Mouse (Mus musculus): ENCODE measurements around the gene Cspg4. TPM values are rescaled to one million over a fixed set of nuclear protein-coding genes. Genes with fewer than 3 reads are reported as not detected.

The Cspg4 gene
- polyA plus RNA-seq, 1 experiment from 2014 or later: 41.1 TPM

DNA sequence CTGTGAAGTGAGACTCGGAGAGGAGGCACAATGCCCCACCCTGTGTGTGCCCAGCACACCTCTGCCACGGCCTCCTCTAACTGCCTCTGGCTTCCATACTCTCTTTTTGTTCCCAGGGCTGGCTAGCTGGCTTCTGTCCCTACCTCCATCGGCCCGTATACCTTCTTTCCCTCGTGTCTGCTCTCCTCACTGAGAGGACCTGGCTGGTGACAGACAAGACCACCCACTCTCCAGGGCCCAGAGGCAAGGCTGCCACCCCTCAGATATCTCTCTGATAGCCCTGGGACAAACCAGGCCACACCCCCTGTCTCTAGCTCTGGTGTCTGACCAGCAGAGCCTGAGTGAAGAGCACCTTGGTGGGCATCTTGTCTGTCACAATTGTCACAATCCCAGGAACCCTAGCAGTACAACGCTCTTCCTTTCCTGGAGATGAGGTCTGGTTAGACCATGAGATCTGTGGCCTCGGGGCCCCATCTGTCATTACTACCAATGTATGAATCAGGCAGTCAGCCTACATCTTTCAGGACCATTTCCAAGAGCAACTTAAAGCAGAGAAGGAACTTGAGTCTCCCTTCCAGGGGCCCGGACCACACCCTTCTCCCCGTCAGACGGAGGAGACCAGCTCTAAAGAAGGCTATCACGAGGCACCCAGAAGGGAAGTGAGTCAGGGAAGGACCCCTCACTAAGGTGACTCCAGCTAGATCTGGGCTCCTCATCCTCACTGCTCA, 1.0 kb downstream of the Cspg4 start:
- Histone ChIP-seq H3K27ac (peak overlapping the region; percentile 85), H3K36me3 (peaks cover 8% of the 10 kb centered on the region), H3K4me1 (peaks cover 80% of the 10 kb centered on the region), H3K9me3 (no peaks in the 10 kb centered on the region), H3K4me3 (peak overlapping the region; percentile 62), H3K4me2 (replicated peaks) (peak overlapping the region; percentile 77), H3K9ac (peak overlapping the region; percentile 85), H3K27me3 (no peaks in the 10 kb centered on the region)
- 57% methylated on average over 11 of the region's 11 CpGs for WGBS
- no peak for ATAC-seq (ENCODE audit: low FRiP score, low read depth)

DNA sequence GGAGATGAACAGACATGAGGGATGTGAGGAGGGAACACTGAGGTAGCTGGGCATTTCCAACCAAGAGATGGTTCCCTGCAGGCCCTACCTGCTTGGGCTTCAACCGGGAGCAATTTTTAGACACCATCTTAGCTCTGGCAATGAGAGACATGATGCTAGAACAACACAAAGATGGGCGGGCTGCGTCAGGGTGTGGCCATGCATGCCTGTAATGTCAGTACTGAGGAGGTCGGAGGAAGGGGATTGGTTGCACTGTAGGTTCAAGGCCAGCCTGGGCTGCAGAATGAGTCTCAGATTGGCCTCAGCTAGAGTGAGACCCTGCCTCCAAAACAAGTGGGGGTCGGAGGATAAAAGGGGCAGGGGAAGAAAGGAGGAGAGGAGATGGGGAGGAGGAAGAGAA, 1.6 kb downstream of the Cspg4 start:
- Histone ChIP-seq H3K4me3 (peak overlapping the region; percentile 62), H3K36me3 (peaks cover 8% of the 10 kb centered on the region), H3K27me3 (no peaks in the 10 kb centered on the region), H3K9ac (peak overlapping the region; percentile 85), H3K4me2 (replicated peaks) (peak overlapping the region; percentile 77), H3K4me1 (peaks cover 83% of the 10 kb centered on the region), H3K9me3 (no peaks in the 10 kb centered on the region), H3K27ac (peak overlapping the region; percentile 85; the same call in 1 of the 2 replicates)
- 79% methylated on average over 5 of the region's 5 CpGs for WGBS
- no peak for ATAC-seq (ENCODE audit: low FRiP score, low read depth)

DNA sequence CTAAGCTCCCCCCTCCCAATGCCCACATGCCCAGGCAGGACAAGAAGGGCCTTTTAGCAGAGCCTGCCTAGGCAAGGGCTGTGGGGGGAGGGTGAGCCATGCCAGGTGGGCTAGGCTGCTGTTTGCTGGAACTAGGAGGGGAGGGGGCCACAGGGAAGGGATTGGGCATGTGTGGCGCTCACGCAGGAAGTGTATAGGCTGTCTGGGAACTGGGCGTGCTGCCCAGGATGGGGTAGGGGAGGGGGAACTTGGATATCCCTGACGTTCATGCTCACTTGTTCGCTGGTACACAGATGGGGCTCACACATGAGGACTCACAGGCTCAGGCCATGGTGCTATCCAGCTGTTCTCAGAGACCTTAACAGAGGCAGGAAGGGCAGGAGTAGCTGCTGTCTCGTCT, 3.5 kb downstream of the Cspg4 start:
- Histone ChIP-seq H3K27me3 (no peaks in the 10 kb centered on the region), H3K9ac (peak overlapping the region; percentile 85; the same call in 1 of the 2 replicates), H3K36me3 (peaks cover 8% of the 10 kb centered on the region), H3K4me1 (peaks cover 97% of the 10 kb centered on the region), H3K9me3 (no peaks in the 10 kb centered on the region), H3K4me3 (peak overlapping the region; percentile 62), H3K4me2 (replicated peaks) (peak overlapping the region; percentile 77), H3K27ac (peak overlapping the region; percentile 85)
- WGBS: 21% methylated on average over 6 of the region's 6 CpGs
- ATAC-seq (ENCODE audit: low FRiP score, low read depth): peak; percentile 84

DNA sequence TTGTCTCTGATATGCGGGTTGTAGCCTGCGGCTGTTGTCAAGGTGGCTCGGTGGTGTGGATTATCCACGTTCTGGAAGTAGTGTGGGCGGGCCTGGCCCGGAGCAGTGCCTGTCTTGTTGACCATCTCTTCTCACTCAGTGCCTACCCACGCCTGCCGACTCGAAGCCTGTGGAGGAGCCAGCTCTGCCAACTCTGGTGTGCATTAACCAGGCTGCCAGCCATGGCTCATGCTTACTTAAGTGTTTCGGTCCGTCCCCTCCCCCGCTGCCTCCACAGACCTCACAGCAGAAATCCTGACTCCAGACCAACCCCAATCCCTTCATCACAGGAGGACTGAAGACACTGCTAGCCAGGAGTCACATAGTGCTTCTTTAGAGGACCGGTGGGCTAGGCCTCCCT, 4.7 kb downstream of the Cspg4 start:
- no peak overlapping the region for H3K27ac ChIP-seq
- H3K9me3 ChIP-seq: no peaks in the 10 kb centered on the region
- no peaks in the 10 kb centered on the region for H3K27me3 ChIP-seq
- H3K36me3 ChIP-seq: peaks cover 8% of the 10 kb centered on the region
- H3K4me2 ChIP-seq (replicated peaks): 0 out of 2 replicates have a peak overlapping the region, but pooled peaks have one; percentile 5
- peaks cover 97% of the 10 kb centered on the region for H3K4me1 ChIP-seq
- WGBS: 73% methylated on average over 13 of the region's 13 CpGs
- H3K9ac ChIP-seq: no peak overlapping the region
- no peak for ATAC-seq (ENCODE audit: low FRiP score, low read depth)
- no peak overlapping the region for H3K4me3 ChIP-seq

DNA sequence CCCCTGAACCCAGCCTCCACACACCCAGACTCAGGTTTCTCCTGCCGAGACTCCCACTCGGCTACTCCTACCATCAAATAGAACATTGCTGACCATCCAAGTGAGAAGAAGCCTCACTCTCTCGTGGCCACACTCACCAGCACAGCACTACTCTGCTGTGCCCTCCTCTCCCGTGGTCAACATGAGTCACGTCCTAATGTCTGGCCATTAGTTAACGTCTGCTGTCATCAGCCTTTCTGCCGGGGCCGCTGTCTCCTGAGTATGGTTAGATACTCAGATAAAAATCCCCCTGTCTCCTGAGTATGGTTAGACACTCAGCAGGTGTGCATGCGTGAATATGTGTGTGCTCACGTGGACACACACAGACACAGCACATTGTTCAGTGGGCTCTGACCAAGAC, 5.9 kb downstream of the Cspg4 start:
- 58% methylated on average over 10 of the region's 10 CpGs for WGBS
- H3K4me2 ChIP-seq (replicated peaks): no peak overlapping the region
- ATAC-seq (ENCODE audit: low FRiP score, low read depth): no peak
- H3K4me3 ChIP-seq: no peak overlapping the region
- no peaks in the 10 kb centered on the region for H3K9me3 ChIP-seq
- H3K4me1 ChIP-seq: peaks cover 89% of the 10 kb centered on the region
- no peak overlapping the region; the same call in 1 of the 2 replicates for H3K27ac ChIP-seq
- H3K9ac ChIP-seq: no peak overlapping the region
- H3K27me3 ChIP-seq: no peaks in the 10 kb centered on the region
- peaks cover 15% of the 10 kb centered on the region for H3K36me3 ChIP-seq

DNA sequence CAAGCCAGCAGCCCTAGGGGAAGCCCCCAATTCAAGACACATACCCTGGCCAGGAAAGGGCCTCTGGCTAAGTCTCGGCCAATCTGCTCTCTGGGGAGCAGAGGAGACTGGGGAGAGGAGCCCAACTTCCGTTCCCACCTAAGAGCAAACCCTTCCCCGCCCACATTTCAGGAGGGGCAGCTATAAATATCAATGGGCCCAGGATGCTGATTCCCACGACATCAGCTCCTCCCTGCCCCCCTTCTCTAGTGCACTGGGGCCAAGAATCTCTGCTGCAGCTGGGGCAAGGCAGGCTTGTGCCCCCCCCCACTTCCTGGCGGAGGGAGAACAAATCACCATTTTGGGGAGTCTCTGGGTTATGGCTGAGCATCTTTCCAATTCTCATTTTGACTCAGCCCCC, 6.4 kb downstream of the Cspg4 start:
- H3K4me2 ChIP-seq (replicated peaks): no peak overlapping the region

DNA sequence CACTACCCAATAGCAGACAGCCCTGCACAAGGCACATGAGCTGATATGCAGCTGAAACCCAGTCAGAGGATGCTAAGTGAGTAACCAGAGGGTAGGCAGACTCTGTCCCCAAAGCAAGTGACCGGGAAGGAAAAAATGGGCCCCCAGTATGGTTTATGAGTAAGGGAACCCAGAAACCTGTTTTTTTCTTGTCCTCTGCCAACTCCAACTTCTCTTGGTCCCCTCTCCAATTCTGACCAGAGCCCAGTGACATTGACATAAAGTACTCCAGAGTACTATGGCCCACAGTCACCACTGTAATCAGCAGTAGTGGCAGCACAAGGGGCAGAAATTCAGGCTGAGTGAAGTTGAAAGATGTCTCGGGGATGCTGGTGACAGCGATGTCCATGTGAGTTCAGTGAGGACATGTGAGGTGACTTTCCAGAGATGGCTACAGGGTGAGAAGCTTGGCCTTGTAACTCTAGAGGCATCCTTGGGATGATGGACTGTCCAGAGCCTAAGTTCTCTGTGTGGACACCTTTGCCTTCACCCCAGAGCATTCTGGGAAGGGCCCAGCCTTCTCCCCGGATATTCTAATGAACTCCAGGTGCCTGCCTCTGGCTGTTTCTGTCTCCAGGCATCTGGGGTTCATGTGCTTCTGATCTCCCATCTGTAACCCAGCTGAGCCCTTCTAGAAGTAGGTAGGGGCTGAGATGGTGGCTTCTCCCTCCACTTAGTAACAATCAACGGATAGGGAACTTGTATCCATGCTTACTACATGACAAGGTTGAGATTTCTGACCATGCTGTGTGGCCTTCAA, 7.5 kb downstream of the Cspg4 start:
- WGBS: 64% methylated on average over 5 of the region's 5 CpGs
- Histone ChIP-seq H3K27ac (no peak overlapping the region), H3K36me3 (peaks cover 23% of the 10 kb centered on the region), H3K27me3 (no peaks in the 10 kb centered on the region), H3K4me1 (peaks cover 84% of the 10 kb centered on the region), H3K9ac (no peak overlapping the region), H3K4me2 (replicated peaks) (no peak overlapping the region), H3K4me3 (no peak overlapping the region), H3K9me3 (no peaks in the 10 kb centered on the region)
- ATAC-seq (ENCODE audit: low FRiP score, low read depth): no peak

More for the DNA sequence above, 6.4 kb downstream of the Cspg4 start:
- H3K36me3 ChIP-seq: peaks cover 18% of the 10 kb centered on the region
- no peak for ATAC-seq (ENCODE audit: low FRiP score, low read depth)
- H3K9me3 ChIP-seq: no peaks in the 10 kb centered on the region
- peak overlapping the region; percentile 4; the same call in 1 of the 2 replicates for H3K27ac ChIP-seq
- H3K27me3 ChIP-seq: no peaks in the 10 kb centered on the region
- peaks cover 85% of the 10 kb centered on the region for H3K4me1 ChIP-seq
- no peak overlapping the region for H3K4me3 ChIP-seq
- 30% methylated on average over 5 of the region's 5 CpGs for WGBS
- no peak overlapping the region for H3K9ac ChIP-seq

DNA sequence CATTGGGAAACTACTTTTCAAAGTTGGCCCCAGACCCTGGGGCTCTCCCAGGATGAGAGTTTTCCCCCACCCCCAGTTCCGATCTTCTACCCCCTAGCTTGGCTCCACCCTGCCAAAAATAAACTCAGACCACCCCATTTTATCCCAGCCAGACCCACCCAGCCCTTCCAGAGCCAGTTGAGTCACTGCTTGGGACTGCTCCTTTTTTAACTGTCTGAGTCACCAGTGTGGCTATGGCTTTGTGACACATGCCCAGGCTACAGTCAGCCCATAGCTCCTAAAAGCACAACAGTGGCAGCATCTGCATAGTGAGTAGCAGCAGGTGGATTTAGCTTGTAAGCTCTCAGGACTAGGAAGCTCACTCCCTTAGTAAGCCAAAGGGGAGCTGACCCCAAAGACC, 8.3 kb downstream of the Cspg4 start:
- Histone ChIP-seq H3K4me2 (replicated peaks) (peak overlapping the region; percentile 29; the same call in 1 of the 2 replicates), H3K4me3 (no peak overlapping the region), H3K4me1 (peaks cover 79% of the 10 kb centered on the region), H3K27me3 (no peaks in the 10 kb centered on the region), H3K9ac (no peak overlapping the region), H3K36me3 (peaks cover 23% of the 10 kb centered on the region), H3K27ac (0 out of 2 replicates have a peak overlapping the region, but pooled peaks have one; percentile 67), H3K9me3 (no peaks in the 10 kb centered on the region)
- no peak for ATAC-seq (ENCODE audit: low FRiP score, low read depth)
- WGBS: 68% methylated on average over 1 of the region's 1 CpGs

DNA sequence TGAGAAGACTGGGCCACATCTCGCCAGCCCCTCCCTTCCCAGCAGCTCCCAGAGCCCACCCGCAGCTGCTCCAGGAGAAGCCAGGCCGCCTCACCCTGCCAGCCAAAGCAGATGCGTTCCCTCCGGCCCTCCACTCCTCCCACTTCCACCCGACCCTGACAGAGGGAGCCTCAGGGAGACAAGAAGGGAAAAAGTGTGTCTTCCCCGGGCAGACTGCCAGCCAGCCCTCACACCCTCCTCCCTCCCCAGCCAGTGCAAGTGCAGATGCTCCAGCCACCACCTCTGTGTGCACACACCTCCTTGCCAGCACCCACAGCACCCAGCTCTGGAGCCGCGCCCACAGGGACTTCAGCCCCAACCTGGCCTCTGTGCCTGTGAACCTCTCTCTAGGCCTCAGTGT, 12.0 kb downstream of the Cspg4 start:
- Histone ChIP-seq H3K4me3 (no peak overlapping the region), H3K9ac (no peak overlapping the region), H3K36me3 (0 out of 2 replicates have a peak, but pooled peaks cover 15% of the 10 kb centered on the region), H3K27me3 (no peaks in the 10 kb centered on the region), H3K4me2 (replicated peaks) (no peak overlapping the region), H3K9me3 (no peaks in the 10 kb centered on the region), H3K27ac (no peak overlapping the region), H3K4me1 (peaks cover 79% of the 10 kb centered on the region)
- no peak for ATAC-seq (ENCODE audit: low FRiP score, low read depth)
- 45% methylated on average over 9 of the region's 9 CpGs for WGBS

DNA sequence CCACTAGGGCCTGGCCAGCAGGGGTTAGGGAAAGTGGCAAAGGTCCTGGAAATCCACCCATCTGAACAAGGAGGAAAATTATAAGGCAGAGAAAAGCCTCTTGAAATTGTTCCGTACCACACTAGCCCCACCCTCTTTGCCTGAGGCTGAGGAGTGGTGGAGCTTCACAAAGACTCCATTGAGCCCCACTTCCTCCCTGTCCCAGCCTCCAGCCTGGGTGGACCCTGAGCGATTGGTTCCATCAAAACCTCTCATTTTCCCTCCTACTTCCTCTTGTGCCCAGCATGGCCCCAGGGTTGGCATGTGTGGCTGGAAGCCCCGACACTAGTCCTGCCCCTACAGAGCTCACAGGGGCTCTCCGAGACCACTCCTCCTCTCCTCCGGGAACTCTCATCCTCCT, 12.5 kb downstream of the Cspg4 start:
- Histone ChIP-seq H3K4me2 (replicated peaks) (no peak overlapping the region), H3K9ac (no peak overlapping the region), H3K27ac (peak overlapping the region; percentile 63; the same call in 1 of the 2 replicates), H3K27me3 (no peaks in the 10 kb centered on the region), H3K4me3 (no peak overlapping the region), H3K36me3 (0 out of 2 replicates have a peak, but pooled peaks cover 15% of the 10 kb centered on the region), H3K9me3 (no peaks in the 10 kb centered on the region), H3K4me1 (peaks cover 79% of the 10 kb centered on the region)
- WGBS: 70% methylated on average over 5 of the region's 5 CpGs
- no peak for ATAC-seq (ENCODE audit: low FRiP score, low read depth)

DNA sequence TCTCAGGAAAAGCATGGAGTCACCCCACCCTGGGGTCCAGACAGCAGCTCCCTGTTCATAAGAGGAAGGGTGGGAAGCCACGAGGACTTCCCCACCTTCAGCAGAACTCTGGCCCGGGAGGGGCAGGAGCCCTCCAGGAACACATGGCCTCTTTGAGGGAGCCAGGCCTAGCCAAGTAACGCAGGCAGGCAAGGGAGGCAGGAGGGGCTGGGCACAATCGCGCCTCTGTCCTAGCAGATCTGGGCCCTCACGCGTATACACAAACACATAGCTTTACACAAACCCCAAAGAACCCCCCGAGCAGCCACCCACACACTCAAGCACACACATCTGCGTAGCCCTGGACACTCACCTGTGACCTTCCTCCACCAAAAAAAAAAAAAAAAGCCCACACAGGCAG, 16.0 kb downstream of the Cspg4 start:
- Histone ChIP-seq H3K9me3 (no peaks in the 10 kb centered on the region), H3K36me3 (peaks cover 30% of the 10 kb centered on the region), H3K9ac (0 out of 2 replicates have a peak overlapping the region, but pooled peaks have one; percentile 39), H3K4me3 (no peak overlapping the region), H3K4me1 (peaks cover 69% of the 10 kb centered on the region), H3K4me2 (replicated peaks) (peak overlapping the region; percentile 36), H3K27me3 (no peaks in the 10 kb centered on the region), H3K27ac (peak overlapping the region; percentile 94)
- WGBS: 44% methylated on average over 9 of the region's 9 CpGs
- peak; percentile 58 for ATAC-seq (ENCODE audit: low FRiP score, low read depth)

DNA sequence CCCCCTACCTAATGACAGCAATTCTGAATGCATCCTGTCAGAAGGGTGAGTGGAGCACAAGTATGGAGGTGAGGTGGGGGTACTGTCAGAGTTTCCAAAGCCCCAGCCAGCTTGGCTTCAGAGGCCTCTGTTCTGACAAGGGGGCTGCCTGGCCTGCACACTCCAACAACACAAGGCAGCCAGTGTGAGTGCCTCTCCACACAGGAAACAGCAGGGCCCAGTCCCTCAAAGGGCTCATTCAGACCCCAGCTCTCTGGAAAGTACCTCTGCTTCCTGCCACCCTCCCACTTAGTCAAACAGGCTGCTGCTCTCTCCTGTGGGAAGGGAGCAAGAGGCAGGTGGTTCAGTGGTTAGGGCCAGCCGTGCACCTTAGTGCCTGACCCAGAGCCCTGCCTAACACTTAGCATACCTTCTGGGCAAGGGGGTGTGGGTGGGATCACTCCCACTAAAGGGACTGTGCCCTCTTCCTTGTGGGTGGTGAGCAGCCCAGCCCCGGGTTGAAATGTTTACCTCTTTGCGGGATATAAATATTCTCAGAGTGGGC, 16.8 kb downstream of the Cspg4 start:
- Histone ChIP-seq H3K9me3 (no peaks in the 10 kb centered on the region), H3K9ac (no peak overlapping the region), H3K4me2 (replicated peaks) (peak overlapping the region; percentile 36; the same call in 1 of the 2 replicates), H3K4me3 (no peak overlapping the region), H3K4me1 (peaks cover 66% of the 10 kb centered on the region), H3K27ac (peak overlapping the region; percentile 94), H3K27me3 (no peaks in the 10 kb centered on the region), H3K36me3 (peaks cover 35% of the 10 kb centered on the region)
- peak; percentile 74 for ATAC-seq (ENCODE audit: low FRiP score, low read depth)
- WGBS: 57% methylated on average over 3 of the region's 3 CpGs

Measured in limb, embryonic 13.5 days (tissue).